Mouse (Mus musculus): ENCODE results near the gene Pspc1.

DNA sequence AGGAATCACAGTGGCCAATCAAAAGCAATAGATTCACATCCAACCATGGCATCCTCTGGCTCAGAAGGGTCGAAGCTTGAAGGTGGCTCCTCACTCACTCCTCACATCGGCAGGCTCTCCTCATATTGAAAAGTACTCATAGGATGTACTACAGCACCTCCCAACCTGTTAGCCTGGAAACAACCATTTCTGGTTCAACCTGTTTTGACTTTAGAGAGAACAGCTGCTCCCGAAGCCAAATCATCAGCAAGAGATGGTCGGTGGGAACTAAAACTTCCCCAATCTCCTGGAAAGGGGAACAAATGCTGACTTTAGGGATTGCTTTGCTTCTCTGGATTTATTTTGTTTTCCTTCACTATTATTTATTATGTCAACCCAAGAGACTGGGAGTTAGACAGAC is 39.0 kb upstream of the Pspc1 start:
- no peak for TF ChIP-seq FLI1 (IDR thresholded peaks at IDR 0.05; ENCODE audit: low read length)
- TF ChIP-seq GATA1 (IDR thresholded peaks at IDR 0.05; ENCODE audit: borderline replicate concordance, low read length): no peak

All from megakaryocyte, embryonic 14.5 days (primary cell).